Mouse (Mus musculus): ENCODE measurements around the gene Pcdh20. TPM values are rescaled to one million over a fixed set of nuclear protein-coding genes. Genes with fewer than 3 reads are reported as not detected.
A peak's percentile ranks its signal among the peaks of the same experiment; 100 is the strongest.

The Pcdh20 gene
- 1.3 and 2.2 TPM in 2 replicates for polyA plus RNA-seq (2014; fragmentation: Nextera tagmentation; extraction: Ambion mirVana)

GRCm38 (mm10) chr14:88470495-88471434, at the start of gene Pcdh20:
Gene Pcdh20 (minus strand): TSS chr14:88471396.
- no peak for TF ChIP-seq CTCF (IDR thresholded peaks at IDR 0.05; ENCODE audit: low read depth)
- WGBS, result 2% methylated on average over 29 of the region's 29 CpGs
- H3K9me3 ChIP-seq (ENCODE audit: low read depth, low read length), result no peaks in the 10 kb centered on the region
- ATAC-seq (ENCODE audit: insufficient read depth), result peak; percentile 90
- no peaks in the 10 kb centered on the region for H3K4me1 ChIP-seq (ENCODE audit: insufficient read depth)
- H3K9ac ChIP-seq, result peak within 1 kb of the TSS; percentile 25; the same call in 1 of the 2 replicates
- peak within 1 kb of the TSS; percentile 79 for H3K4me2 ChIP-seq
- H3K36me3 ChIP-seq (ENCODE audit: insufficient read depth), result no peaks in the 10 kb centered on the region
- peak; percentile 75 for DNase-seq
- peaks cover 9% of the 10 kb centered on the region for H3K27me3 ChIP-seq (ENCODE audit: insufficient read depth, low read length)
- peak within 1 kb of the TSS; percentile 40 for H3K4me3 ChIP-seq (ENCODE audit: low read depth, low read length)
- no peak within 1 kb of the TSS for H3K27ac ChIP-seq (ENCODE audit: low read depth)

GRCm38 (mm10) chr14:88479909-88480308, 8.7 kb upstream of the Pcdh20 start:
- H3K4me2 ChIP-seq, result no peak overlapping the region
- ATAC-seq (ENCODE audit: insufficient read depth), result no peak
- 38% methylated on average over 3 of the region's 3 CpGs for WGBS
- no peaks in the 10 kb centered on the region for H3K9me3 ChIP-seq (ENCODE audit: low read depth, low read length)
- H3K36me3 ChIP-seq (ENCODE audit: insufficient read depth), result no peaks in the 10 kb centered on the region
- H3K27me3 ChIP-seq (ENCODE audit: insufficient read depth, low read length), result no peaks in the 10 kb centered on the region
- no peaks in the 10 kb centered on the region for H3K4me1 ChIP-seq (ENCODE audit: insufficient read depth)
- H3K9ac ChIP-seq, result no peak overlapping the region
- H3K4me3 ChIP-seq (ENCODE audit: low read depth, low read length), result no peak overlapping the region
- peak; percentile 65 for TF ChIP-seq CTCF (IDR thresholded peaks at IDR 0.05; ENCODE audit: low read depth)
- no peak overlapping the region for H3K27ac ChIP-seq (ENCODE audit: low read depth)
- peak; percentile 75 for DNase-seq

GRCm38 (mm10) chr14:88469956-88470355, 1.2 kb downstream of the Pcdh20 start:
- ATAC-seq (ENCODE audit: insufficient read depth) (0 out of 2 replicates have a peak, but pooled peaks have one; percentile 2), DNase-seq (peak; percentile 32)
- peaks cover 9% of the 10 kb centered on the region for H3K27me3 ChIP-seq (ENCODE audit: insufficient read depth, low read length)
- H3K4me3 ChIP-seq (ENCODE audit: low read depth, low read length), result peak overlapping the region; percentile 40
- H3K9ac ChIP-seq, result no peak overlapping the region; the same call in 1 of the 2 replicates
- H3K36me3 ChIP-seq (ENCODE audit: insufficient read depth), result no peaks in the 10 kb centered on the region
- no peaks in the 10 kb centered on the region for H3K4me1 ChIP-seq (ENCODE audit: insufficient read depth)
- TF ChIP-seq CTCF (IDR thresholded peaks at IDR 0.05; ENCODE audit: low read depth), result no peak
- peak overlapping the region; percentile 79 for H3K4me2 ChIP-seq
- no peak overlapping the region for H3K27ac ChIP-seq (ENCODE audit: low read depth)
- no peaks in the 10 kb centered on the region for H3K9me3 ChIP-seq (ENCODE audit: low read depth, low read length)
- WGBS, result 2% methylated on average over 9 of the region's 9 CpGs

- Histone ChIP-seq H3K9me3 (ENCODE audit: low read depth, low read length) (no peaks in the 10 kb centered on the region), H3K27ac (ENCODE audit: low read depth) (no peak overlapping the region)
- 2% methylated on average over 18 of the region's 18 CpGs for WGBS
Observed at GRCm38 (mm10) chr14:88469361-88469760, 1.8 kb downstream of the Pcdh20 start.

GRCm38 (mm10) chr14:88466416-88466815, 4.8 kb downstream of the Pcdh20 start:
- H3K4me3 ChIP-seq (ENCODE audit: low read depth, low read length), result no peak overlapping the region
- H3K36me3 ChIP-seq (ENCODE audit: insufficient read depth), result no peaks in the 10 kb centered on the region
- H3K9me3 ChIP-seq (ENCODE audit: low read depth, low read length), result no peaks in the 10 kb centered on the region
- 87% methylated on average over 1 of the region's 1 CpGs for WGBS
- peak; percentile 67 for TF ChIP-seq CTCF (IDR thresholded peaks at IDR 0.05; ENCODE audit: low read depth)
- H3K4me2 ChIP-seq, result no peak overlapping the region
- no peak overlapping the region for H3K27ac ChIP-seq (ENCODE audit: low read depth)
- H3K4me1 ChIP-seq (ENCODE audit: insufficient read depth), result no peaks in the 10 kb centered on the region
- ATAC-seq (ENCODE audit: insufficient read depth) (no peak), DNase-seq (peak; percentile 78)
- peaks cover 9% of the 10 kb centered on the region for H3K27me3 ChIP-seq (ENCODE audit: insufficient read depth, low read length)
- H3K9ac ChIP-seq, result no peak overlapping the region

More at GRCm38 (mm10) chr14:88469361-88469760, 1.8 kb downstream of the Pcdh20 start:
- Histone ChIP-seq H3K36me3 (ENCODE audit: insufficient read depth) (no peaks in the 10 kb centered on the region), H3K4me3 (ENCODE audit: low read depth, low read length) (peak overlapping the region; percentile 40), H3K9ac (peak overlapping the region; percentile 13; the same call in 1 of the 2 replicates), H3K4me1 (ENCODE audit: insufficient read depth) (no peaks in the 10 kb centered on the region), H3K27me3 (ENCODE audit: insufficient read depth, low read length) (peaks cover 9% of the 10 kb centered on the region), H3K4me2 (peak overlapping the region; percentile 79)
- ATAC-seq (ENCODE audit: insufficient read depth) (peak; percentile 59; the same call in 1 of the 2 replicates), DNase-seq (peak; percentile 58)
- no peak for TF ChIP-seq CTCF (IDR thresholded peaks at IDR 0.05; ENCODE audit: low read depth)

GRCm38 (mm10) chr14:88464356-88464755, 6.8 kb downstream of the Pcdh20 start:
- Histone ChIP-seq H3K9me3 (ENCODE audit: low read depth, low read length) (no peaks in the 10 kb centered on the region), H3K27ac (ENCODE audit: low read depth) (no peak overlapping the region), H3K27me3 (ENCODE audit: insufficient read depth, low read length) (no peaks in the 10 kb centered on the region), H3K4me1 (ENCODE audit: insufficient read depth) (no peaks in the 10 kb centered on the region), H3K4me3 (ENCODE audit: low read depth, low read length) (no peak overlapping the region), H3K36me3 (ENCODE audit: insufficient read depth) (no peaks in the 10 kb centered on the region), H3K9ac (no peak overlapping the region), H3K4me2 (no peak overlapping the region)
- no peak for ATAC-seq (ENCODE audit: insufficient read depth)
- TF ChIP-seq CTCF (IDR thresholded peaks at IDR 0.05; ENCODE audit: low read depth), result no peak
- 65% methylated on average over 1 of the region's 1 CpGs for WGBS
- no peak for DNase-seq

- no peaks in the 10 kb centered on the region for H3K27me3 ChIP-seq (ENCODE audit: insufficient read depth, low read length)
- no peaks in the 10 kb centered on the region for H3K4me1 ChIP-seq (ENCODE audit: insufficient read depth)
- no peak for DNase-seq
- 56% methylated on average over 2 of the region's 2 CpGs for WGBS
- no peaks in the 10 kb centered on the region for H3K36me3 ChIP-seq (ENCODE audit: insufficient read depth)
- H3K9ac ChIP-seq, result no peak overlapping the region
- no peak overlapping the region for H3K27ac ChIP-seq (ENCODE audit: low read depth)
- no peaks in the 10 kb centered on the region for H3K9me3 ChIP-seq (ENCODE audit: low read depth, low read length)
- ATAC-seq (ENCODE audit: insufficient read depth), result no peak
- no peak for TF ChIP-seq CTCF (IDR thresholded peaks at IDR 0.05; ENCODE audit: low read depth)
- H3K4me3 ChIP-seq (ENCODE audit: low read depth, low read length), result no peak overlapping the region
- H3K4me2 ChIP-seq, result no peak overlapping the region
Observed at GRCm38 (mm10) chr14:88463357-88463756, 7.8 kb downstream of the Pcdh20 start.
